Mouse (Mus musculus): ENCODE measurements around the gene E130218I03Rik. TPM values are rescaled to one million over a fixed set of nuclear protein-coding genes. Genes with fewer than 3 reads are reported as not detected.

Gene E130218I03Rik
- polyA plus RNA-seq, 1 experiment from 2014 or later: 0.23 TPM

DNA sequence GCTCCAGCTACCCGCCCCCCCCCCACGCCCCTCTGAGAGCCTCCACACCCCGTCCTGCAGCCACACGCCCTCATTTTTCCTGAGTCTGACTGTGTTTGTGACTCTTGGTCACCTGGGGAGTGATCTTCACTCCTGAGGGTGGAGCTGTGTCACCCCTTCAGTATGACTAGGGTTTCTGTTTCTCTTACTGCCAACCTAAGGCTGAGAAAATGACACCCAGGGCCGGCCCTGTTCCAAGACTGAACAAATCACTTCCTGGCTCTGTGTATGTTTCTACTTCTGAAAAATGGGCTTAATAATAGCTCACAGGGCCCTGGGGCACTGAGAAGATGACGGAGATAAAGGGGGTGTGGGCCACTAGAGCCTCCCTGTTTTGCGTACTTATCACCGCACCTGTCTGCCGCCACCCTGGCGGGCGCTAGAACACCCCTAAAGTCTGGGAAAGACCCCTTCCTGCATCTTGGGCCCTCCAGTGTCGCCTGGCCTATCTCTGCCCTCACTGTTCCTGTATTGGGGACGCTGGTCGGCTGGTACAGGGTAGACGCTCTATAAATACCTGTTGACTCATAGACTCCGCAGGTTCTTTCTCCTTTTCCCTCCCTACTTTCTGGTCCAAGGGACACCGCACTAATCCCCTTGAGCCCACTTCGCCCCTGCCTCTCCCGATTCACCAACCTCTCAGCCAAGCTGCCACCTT is 5.7 kb upstream of the E130218I03Rik start:
- DNase-seq (ENCODE audit: low read depth, low spot score) (no peak), ATAC-seq (no peak)
- H3K27me3 ChIP-seq: no peaks in the 10 kb centered on the region
- in situ Hi-C loops (cut with MboI; ENCODE audit: low pct_unique_long_range_greater_than_20kb): no loop called here
- ChIA-PET CTCF (interaction anchor here (0.9 to 1.7 kb wide), 2 partner anchors 17 to 51 kb away, joined by 3 to 4 read pairs; partner anchors contain the start of gene Cep85), POLR2A (no interaction called here)
- no peak for TF ChIP-seq CTCF (IDR thresholded peaks at IDR 0.05)

DNA sequence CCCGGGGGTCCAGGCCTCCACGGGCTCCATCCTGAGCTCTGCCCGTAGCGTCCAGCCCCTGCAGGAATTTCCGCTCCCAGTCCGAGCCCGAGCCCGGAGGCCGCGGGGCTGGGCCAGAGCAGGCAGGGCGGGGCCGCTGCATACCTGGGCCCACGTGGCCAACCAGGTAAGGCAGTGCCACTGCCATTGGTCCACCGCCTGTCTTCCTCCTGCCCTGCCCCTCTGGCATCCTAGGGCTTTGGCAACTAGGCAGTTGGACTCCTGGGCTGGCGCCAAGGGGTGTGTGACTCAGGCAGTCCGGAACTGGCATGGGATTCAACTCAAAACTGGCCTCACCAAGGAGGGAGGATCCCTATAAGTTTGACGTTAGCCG is 5.2 kb upstream of the E130218I03Rik start, which contains the start of gene Cnksr1:
Cnksr1 (minus strand) TSS at position 121 of the 373 bp plus-strand sequence.
- ChIA-PET POLR2A (no interaction called here), CTCF (interaction anchor here (0.9 to 1.7 kb wide), 2 partner anchors 17 to 51 kb away, joined by 3 to 4 read pairs; partner anchors contain the start of gene Cep85)
- ATAC-seq (peak; percentile 44), DNase-seq (ENCODE audit: low read depth, low spot score) (no peak)
- TF ChIP-seq CTCF (IDR thresholded peaks at IDR 0.05): no peak
- H3K27me3 ChIP-seq: no peaks in the 10 kb centered on the region
- in situ Hi-C loops (cut with MboI; ENCODE audit: low pct_unique_long_range_greater_than_20kb): no loop called here

DNA sequence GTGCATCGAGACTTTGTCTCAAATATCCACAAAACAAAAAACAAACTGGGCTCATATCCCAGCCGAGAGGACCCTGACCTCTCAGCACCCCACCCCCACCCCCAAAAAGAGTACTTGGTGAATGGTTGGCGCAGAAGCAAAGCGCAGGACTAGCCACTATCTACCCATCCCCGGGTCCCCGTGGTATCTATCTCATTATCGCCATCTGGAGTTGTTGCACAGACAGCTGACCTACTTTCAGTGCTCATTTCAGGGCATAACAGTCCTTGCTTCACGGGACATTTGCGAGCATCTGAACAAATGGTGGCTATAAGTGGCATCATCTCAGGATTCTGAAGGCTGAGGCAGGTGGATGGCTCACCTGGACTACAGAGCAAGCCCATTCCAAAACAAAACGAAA is 4.8 kb upstream of the E130218I03Rik start:
- ChIA-PET CTCF (interaction anchor here (1.7 kb wide), 1 partner anchor 18 kb away, joined by 3 read pairs; no protein-coding TSS in a partner anchor), POLR2A (no interaction called here)
- no peak for TF ChIP-seq CTCF (IDR thresholded peaks at IDR 0.05)
- DNase-seq (ENCODE audit: low read depth, low spot score) (no peak), ATAC-seq (no peak)
- no peaks in the 10 kb centered on the region for H3K27me3 ChIP-seq
- in situ Hi-C loops (cut with MboI; ENCODE audit: low pct_unique_long_range_greater_than_20kb): no loop called here

DNA sequence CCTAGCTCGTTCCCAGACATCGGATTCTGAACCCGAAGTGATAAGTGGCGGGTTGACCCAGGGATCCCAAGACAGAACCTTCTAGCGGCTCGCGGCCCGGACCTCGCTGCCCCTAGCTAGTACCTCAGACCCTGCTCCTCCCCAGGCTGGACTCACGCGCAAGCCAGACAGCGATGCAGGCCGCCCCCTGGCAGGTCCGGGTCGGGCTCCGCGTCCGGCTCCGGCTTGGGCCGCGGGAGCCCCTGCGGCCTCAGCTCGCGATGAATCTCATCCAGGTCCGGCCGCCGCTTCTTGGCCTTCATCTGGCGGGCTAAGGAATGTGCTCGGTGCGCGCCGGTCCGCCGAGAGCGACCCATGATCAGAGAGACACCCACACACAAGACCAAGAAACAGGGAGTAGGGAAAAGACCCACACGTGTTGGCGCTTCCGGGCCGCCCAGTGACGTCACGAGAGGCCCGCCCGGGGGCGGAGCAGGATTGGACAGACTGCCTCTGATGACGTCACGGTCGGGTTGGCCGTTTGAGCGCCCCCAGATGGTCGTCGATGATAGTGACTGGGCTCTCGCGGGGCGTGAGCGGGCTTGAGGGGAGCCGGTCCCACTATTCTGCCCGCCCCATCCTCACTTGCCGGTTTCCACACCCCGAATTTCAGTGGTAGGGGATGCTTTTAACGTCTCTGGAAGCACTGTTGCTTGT is 1.8 kb downstream of the E130218I03Rik start, which contains the start of gene Zfp593:
Zfp593 (minus strand) TSS at position 445 of the 696 bp plus-strand sequence.
- ATAC-seq (no peak), DNase-seq (ENCODE audit: low read depth, low spot score) (peak; percentile 49)
- POLR2A ChIA-PET: no interaction called here
- CTCF ChIA-PET: interaction anchor here (1.1 to 2.4 kb wide), 2 partner anchors 18 to 61 kb away, joined by 4 to 6 read pairs; no protein-coding TSS in a partner anchor
- TF ChIP-seq CTCF (IDR thresholded peaks at IDR 0.05): no peak
- H3K27me3 ChIP-seq: peaks cover 5% of the 10 kb centered on the region
- in situ Hi-C loops (cut with MboI; ENCODE audit: low pct_unique_long_range_greater_than_20kb): loop anchor here (10.0 kb wide), 1 partner anchor 150 kb away; the partner anchor contains the start of gene Cd52

DNA sequence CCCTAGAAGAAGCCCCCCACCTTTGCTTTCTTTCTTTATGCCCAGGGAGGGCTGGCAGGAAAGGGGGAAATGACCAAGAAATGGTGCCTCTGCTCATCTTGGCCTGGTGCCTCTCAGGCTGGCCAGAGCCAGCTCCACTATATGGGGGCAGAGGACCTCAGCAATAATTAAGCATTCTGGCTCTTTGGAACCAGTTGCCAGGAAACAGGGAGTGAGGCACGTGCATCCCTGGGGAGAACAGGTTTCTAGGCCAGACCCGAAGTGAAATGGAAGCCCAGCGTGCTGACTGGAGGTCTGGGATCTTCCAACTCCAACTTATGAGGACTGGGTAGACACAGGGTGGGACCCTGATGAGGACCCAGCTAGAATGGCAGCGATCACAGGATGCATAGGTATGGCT is 2.8 kb downstream of the E130218I03Rik start:
- TF ChIP-seq CTCF (IDR thresholded peaks at IDR 0.05): no peak
- ATAC-seq (no peak), DNase-seq (ENCODE audit: low read depth, low spot score) (no peak)
- in situ Hi-C loops (cut with MboI; ENCODE audit: low pct_unique_long_range_greater_than_20kb): loop anchor here (10.0 kb wide), 1 partner anchor 151 kb away; the partner anchor contains the start of gene Cd52
- peaks cover 11% of the 10 kb centered on the region for H3K27me3 ChIP-seq
- POLR2A ChIA-PET: interaction anchor here (1.0 kb wide), 1 partner anchor 64 kb away, joined by 3 read pairs; no protein-coding TSS in a partner anchor
- CTCF ChIA-PET: interaction anchor here (1.1 to 2.4 kb wide), 4 partner anchors 17 to 62 kb away, joined by 3 to 6 read pairs (median 4); partner anchors contain the start of gene Cep85

DNA sequence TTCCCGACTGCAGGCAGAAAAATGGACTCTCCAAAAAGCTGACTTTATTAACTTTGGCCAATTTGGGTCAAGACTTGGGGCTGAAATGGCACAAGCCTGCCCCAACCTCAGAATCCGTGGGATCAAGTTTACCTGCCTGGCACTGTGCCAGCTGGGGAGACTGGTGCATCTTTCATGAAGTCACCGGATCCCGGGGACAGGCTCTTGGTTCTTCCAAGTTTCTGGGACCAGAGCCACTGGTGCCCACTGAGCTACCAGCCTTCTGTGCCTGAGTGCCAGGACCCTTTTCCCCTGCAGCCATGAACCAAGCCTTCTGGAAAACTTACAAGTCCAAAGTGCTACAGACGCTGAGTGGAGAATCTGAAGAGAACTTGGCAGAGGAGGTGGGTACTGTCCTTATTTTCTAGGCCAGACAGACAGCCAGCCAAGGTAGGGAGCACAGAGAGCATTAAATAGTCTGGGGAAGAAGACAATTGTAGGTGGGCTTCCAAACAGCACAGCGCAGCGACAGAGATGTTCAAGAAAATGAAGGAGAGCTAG is 3.3 kb downstream of the E130218I03Rik start, which contains the start of gene Gm30191:
Gm30191 (plus strand) TSS at position 217 of the 540 bp plus-strand sequence.
- no peak for ATAC-seq
- POLR2A ChIA-PET: interaction anchor here (1.0 kb wide), 1 partner anchor 65 kb away, joined by 3 read pairs; no protein-coding TSS in a partner anchor

DNA sequence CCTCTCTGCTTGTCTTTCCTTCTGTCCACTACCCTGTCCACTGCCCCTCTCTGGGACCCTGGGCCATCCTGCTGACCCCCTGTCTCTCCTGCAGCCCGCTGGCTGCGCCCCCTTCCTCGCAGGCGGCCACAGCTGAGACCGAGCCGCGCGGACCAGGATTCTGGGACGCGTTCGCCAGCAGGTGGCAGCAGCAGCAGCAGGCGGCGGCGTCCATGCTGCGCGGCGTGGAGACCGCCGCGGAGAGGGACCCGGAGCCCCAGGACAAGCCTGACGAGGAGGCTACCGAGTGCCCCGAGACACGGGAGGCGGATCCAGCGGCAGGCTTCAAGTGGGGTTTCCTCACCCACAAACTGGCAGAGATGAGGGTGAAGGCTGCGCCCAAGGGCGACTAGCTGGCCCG is 6.2 kb downstream of the E130218I03Rik start:
- DNase-seq (ENCODE audit: low read depth, low spot score) (no peak), ATAC-seq (no peak)
- peaks cover 21% of the 10 kb centered on the region for H3K27me3 ChIP-seq
- no peak for TF ChIP-seq CTCF (IDR thresholded peaks at IDR 0.05)
- ChIA-PET POLR2A (no interaction called here), CTCF (interaction anchor here (0.9 to 1.4 kb wide), 3 partner anchors 14 to 81 kb away, joined by 3 to 4 read pairs (median 4); no protein-coding TSS in a partner anchor)
- in situ Hi-C loops (cut with MboI; ENCODE audit: low pct_unique_long_range_greater_than_20kb): loop anchor here (10.0 kb wide), 1 partner anchor 155 kb away; the partner anchor contains the start of gene Cd52

More for the DNA sequence above, 3.3 kb downstream of the E130218I03Rik start, which contains the start of gene Gm30191:
- no peak for TF ChIP-seq CTCF (IDR thresholded peaks at IDR 0.05)
- peaks cover 16% of the 10 kb centered on the region for H3K27me3 ChIP-seq
- CTCF ChIA-PET: interaction anchor here (1.1 to 2.4 kb wide), 4 partner anchors 17 to 63 kb away, joined by 3 to 6 read pairs (median 4); partner anchors contain the start of gene Cep85
- in situ Hi-C loops (cut with MboI; ENCODE audit: low pct_unique_long_range_greater_than_20kb): loop anchor here (10.0 kb wide), 1 partner anchor 152 kb away; the partner anchor contains the start of gene Cd52
- DNase-seq (ENCODE audit: low read depth, low spot score): no peak

DNA sequence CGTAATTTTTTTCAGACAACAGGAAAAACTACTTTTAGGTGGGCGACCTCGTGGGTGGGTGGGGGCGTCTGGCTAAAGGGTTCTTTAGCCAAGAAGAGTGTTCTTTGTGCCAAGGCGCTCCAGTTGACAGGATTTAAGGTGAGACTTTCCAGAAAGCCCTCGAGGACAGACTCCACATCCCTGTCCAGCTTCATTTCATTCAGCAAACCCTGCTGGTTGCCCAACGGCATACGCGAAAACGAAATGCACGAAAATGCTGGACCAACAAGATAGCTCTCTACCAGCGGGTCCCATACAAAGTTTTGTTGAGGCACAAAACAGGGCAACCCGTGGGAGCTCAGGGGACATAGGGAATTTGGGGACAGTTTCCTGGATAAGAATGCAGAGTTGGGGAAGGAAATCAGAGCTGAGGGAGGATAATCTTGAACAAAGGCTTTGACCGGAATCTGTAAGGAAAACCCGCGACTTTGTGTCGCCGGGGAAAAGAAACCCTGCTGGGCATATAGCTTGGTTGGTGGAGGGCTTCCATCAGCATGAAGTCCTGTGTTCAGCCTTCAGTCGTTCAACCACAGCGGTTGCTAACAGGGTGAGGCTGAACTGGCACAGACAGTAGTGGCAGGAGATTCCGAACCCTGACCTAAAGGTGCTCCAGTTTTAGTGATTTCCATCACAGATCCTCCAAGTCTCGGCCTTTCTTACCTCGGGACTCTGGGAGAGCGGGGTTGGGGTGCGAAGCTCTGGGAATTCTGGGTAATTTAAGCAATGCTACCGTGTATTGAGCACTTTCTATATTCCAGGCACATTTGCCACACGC is 6.9 kb downstream of the E130218I03Rik start:
- ChIA-PET POLR2A (no interaction called here), CTCF (interaction anchor here (0.9 to 1.5 kb wide), 4 partner anchors 14 to 82 kb away, joined by 3 to 6 read pairs (median 4); no protein-coding TSS in a partner anchor)
- H3K27me3 ChIP-seq: peaks cover 21% of the 10 kb centered on the region
- DNase-seq (ENCODE audit: low read depth, low spot score) (no peak), ATAC-seq (no peak)
- no peak for TF ChIP-seq CTCF (IDR thresholded peaks at IDR 0.05)
- in situ Hi-C loops (cut with MboI; ENCODE audit: low pct_unique_long_range_greater_than_20kb): no loop called here

DNA sequence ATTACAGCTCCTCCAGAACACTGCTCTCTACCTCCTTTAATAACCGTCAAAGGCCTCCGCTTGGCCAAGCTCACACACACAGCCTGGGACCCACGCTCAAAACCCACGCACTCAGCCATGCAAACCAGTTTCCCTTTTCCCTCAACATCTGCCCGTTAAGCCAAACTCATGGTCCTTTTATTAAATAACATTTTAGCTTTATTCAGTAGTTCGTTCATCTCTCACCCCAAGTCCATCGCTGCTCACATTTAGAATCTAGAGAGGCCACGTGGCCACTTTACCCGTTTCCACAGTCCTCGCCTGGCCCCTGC is 7.4 kb downstream of the E130218I03Rik start:
- no peak for TF ChIP-seq CTCF (IDR thresholded peaks at IDR 0.05)
- H3K27me3 ChIP-seq: peaks cover 21% of the 10 kb centered on the region
- CTCF ChIA-PET: interaction anchor here (1.2 to 1.5 kb wide), 2 partner anchors 42 to 83 kb away, joined by 3 to 6 read pairs; no protein-coding TSS in a partner anchor
- in situ Hi-C loops (cut with MboI; ENCODE audit: low pct_unique_long_range_greater_than_20kb): no loop called here
- no peak for DNase-seq (ENCODE audit: low read depth, low spot score)
- POLR2A ChIA-PET: no interaction called here
- no peak for ATAC-seq

All from Patski (cell line).